Mouse (Mus musculus) kidney, postnatal 0 days (tissue): ENCODE data around the gene Acacb. TPM values are rescaled to one million over a fixed set of nuclear protein-coding genes. Genes with fewer than 3 reads are reported as not detected.

Source experiments
- ATAC-seq: fragments of 200-750 bp; cut with Nextera tagmentation; replicated peaks from 2 replicates; pipeline ENCODE4 v1.8.0; 2017; ENCODE audit warnings: low read depth, moderate number of reproducible peaks, moderate TSS enrichment, moderate library complexity; ENCODE audit not compliant: low FRiP score
- DNase-seq: peaks from one replicate; pipeline ENCODE4 v3.0.0-alpha.2; 2016; ENCODE audit warnings: low spot score
- H3K27ac ChIP-seq: fragments of 300-500 bp; sonication (generic); 2 replicates; pipeline ENCODE4 v1.5.1; 2014; ENCODE audit warnings: mild to moderate bottlenecking
- H3K27me3 ChIP-seq: fragments of 300-500 bp; sonication (generic); 2 replicates; pipeline ENCODE4 v1.6.1; 2014; ENCODE audit warnings: low read length, mixed read lengths; ENCODE audit not compliant: insufficient read depth
- H3K36me3 ChIP-seq: fragments of 300-500 bp; sonication (generic); 2 replicates; pipeline ENCODE4 v1.6.1; 2014; ENCODE audit warnings: low read length, mixed read lengths; ENCODE audit not compliant: insufficient read depth
- H3K4me1 ChIP-seq: fragments of 300-500 bp; sonication (generic); replicated peaks from 2 replicates; pipeline ENCODE4 v1.6.1; 2014; ENCODE audit warnings: antibody characterized with exemption, low read length, mixed read lengths; ENCODE audit not compliant: insufficient read depth
- H3K4me2 ChIP-seq: fragments of 300-500 bp; sonication (generic); 2 replicates; pipeline ENCODE4 v1.6.1; 2014; ENCODE audit warnings: mild to moderate bottlenecking, low read length, moderate library complexity, mixed read lengths
- H3K4me3 ChIP-seq: fragments of 300-500 bp; sonication (generic); replicated peaks from 2 replicates; pipeline ENCODE4 v1.5.1; 2014; ENCODE audit warnings: low read depth, low read length
- H3K9ac ChIP-seq: fragments of 300-500 bp; sonication (generic); 2 replicates; pipeline ENCODE4 v1.6.1; 2014; ENCODE audit warnings: low read depth, low read length
- H3K9me3 ChIP-seq: fragments of 300-500 bp; sonication (generic); replicated peaks from 2 replicates; pipeline ENCODE4 v1.6.1; 2016; ENCODE audit warnings: low read length, inconsistent platforms, mixed read lengths
- CTCF ChIP-seq: IDR thresholded peaks from 2 replicates; pipeline ENCODE4 v1.5.1; 2016; ENCODE audit warnings: antibody characterized with exemption, low read depth, mild to moderate bottlenecking, moderate library complexity
- WGBS: fragments of 180-500 bp; shearing (Covaris S2); extraction: QIAGEN DNeasy Blood & Tissue Kit; methylation state at CpG from one replicate; pipeline ENCODE4 v1.1.7; 2014; 5-methylcytosine and 5-hydroxymethylcytosine counted together
- polyA plus RNA-seq: library from polyadenylated mRNA; unstranded; fragments of >200 nt; fragmentation: Nextera tagmentation; extraction: Ambion mirVana; gene quantifications from 2 replicates; pipeline ENCODE4 v1.2.1, GENCODE M21; 2015

The Acacb gene
- polyA plus RNA-seq, 1 experiment from 2014 or later, result 4.4 TPM

DNA sequence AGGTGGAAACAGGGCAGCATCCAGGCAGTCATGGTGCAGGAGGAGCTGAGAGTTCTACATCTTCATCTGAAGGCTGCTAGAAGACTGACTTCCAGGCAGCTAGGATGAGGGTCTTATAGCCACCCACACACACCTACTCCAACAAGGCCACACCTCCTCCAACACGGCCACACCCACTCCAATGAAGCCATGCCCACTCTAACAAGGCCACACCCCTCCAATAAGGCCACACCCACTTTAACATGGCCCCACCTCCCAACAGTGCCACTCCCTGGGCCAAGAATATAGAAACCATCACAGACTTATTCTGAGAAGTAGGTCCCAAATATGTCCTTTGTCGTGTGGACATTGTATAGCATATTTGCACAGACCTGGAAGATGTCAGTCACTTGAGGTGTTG, 59.8 kb downstream of the Acacb start:
- DNase-seq, result no peak
- TF ChIP-seq CTCF, result no peak

DNA sequence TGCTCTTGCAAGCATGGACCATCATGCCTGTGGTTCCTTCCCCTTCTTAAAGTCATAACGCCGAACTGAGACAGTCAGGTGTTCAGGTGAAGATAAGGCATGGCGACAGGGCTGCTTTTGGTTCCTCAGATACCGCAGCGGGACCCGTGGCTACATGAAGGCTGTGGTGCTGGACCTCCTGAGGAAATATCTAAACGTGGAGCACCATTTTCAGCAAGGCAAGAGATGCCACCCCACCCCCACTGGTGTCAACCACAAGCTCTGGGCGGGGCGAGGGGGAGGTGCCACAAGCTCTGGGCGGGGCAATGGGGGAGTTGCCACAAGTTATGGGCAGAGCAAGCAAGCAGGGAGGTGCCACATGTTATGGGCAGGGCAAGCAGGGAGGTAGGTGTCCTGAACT, 66.8 kb downstream of the Acacb start:
- Histone ChIP-seq H3K27ac (no peak overlapping the region), H3K9me3 (no peaks in the 10 kb centered on the region), H3K4me1 (no peaks in the 10 kb centered on the region), H3K36me3 (no peaks in the 10 kb centered on the region), H3K27me3 (no peaks in the 10 kb centered on the region), H3K9ac (no peak overlapping the region), H3K4me3 (no peak overlapping the region), H3K4me2 (no peak overlapping the region)
- no peak for DNase-seq
- 74% methylated on average over 10 of the region's 10 CpGs for WGBS
- no peak; the same call in 1 of the 2 replicates for ATAC-seq
- no peak for TF ChIP-seq CTCF

More for the DNA sequence above, 59.8 kb downstream of the Acacb start:
- H3K4me1 ChIP-seq, result no peaks in the 10 kb centered on the region
- H3K9me3 ChIP-seq, result no peaks in the 10 kb centered on the region
- no peak overlapping the region for H3K4me3 ChIP-seq
- H3K9ac ChIP-seq, result no peak overlapping the region
- H3K27me3 ChIP-seq, result no peaks in the 10 kb centered on the region
- no peak overlapping the region for H3K27ac ChIP-seq
- ATAC-seq, result no peak
- no peak overlapping the region for H3K4me2 ChIP-seq
- WGBS, result 84% methylated on average over 2 of the region's 2 CpGs
- no peaks in the 10 kb centered on the region for H3K36me3 ChIP-seq

DNA sequence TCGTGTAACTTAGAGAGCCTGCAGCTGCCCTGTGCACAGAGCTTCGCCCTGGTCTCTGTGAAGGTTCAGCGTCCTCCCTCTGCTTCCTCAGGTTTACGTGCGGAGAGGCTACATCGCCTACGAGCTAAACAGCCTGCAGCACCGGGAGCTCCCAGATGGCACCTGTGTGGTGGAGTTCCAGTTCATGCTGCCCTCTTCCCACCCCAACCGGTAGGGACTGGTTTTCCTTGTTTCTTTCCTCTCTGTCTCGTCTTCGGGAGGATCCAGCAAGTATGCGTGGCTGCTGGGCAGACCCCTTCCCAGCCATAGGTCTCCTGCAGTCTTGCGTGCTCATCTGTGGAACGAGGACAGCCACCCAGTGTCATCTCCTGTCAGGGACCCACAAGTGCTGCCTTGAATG, 72.4 kb downstream of the Acacb start:
- TF ChIP-seq CTCF, result no peak
- no peaks in the 10 kb centered on the region for H3K36me3 ChIP-seq
- H3K27me3 ChIP-seq, result no peaks in the 10 kb centered on the region
- no peak for ATAC-seq
- no peaks in the 10 kb centered on the region for H3K4me1 ChIP-seq
- WGBS, result 77% methylated on average over 14 of the region's 14 CpGs
- DNase-seq, result no peak
- H3K4me2 ChIP-seq, result no peak overlapping the region
- H3K27ac ChIP-seq, result no peak overlapping the region
- H3K4me3 ChIP-seq, result no peak overlapping the region
- H3K9me3 ChIP-seq, result no peaks in the 10 kb centered on the region
- no peak overlapping the region for H3K9ac ChIP-seq

DNA sequence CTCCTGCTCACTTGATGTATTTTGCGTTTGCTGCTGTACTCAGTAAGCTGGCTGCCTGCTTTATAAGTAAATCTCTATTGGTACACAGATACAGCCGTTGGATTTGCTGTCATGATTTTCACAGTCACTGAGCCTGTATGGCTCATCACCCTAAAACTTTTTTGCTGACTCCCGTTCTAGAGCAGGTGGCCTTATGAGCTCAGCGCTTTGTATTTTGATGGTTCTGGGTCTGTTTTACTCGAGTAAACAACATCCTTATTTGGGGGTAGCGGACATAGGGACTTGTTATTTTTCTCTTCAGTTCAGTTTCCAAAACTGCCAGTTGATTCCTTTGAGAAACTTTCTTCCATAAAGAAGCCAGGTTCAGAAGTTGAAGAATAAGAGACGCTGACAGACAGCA, 79.7 kb downstream of the Acacb start:
- no peak overlapping the region for H3K4me3 ChIP-seq
- H3K27me3 ChIP-seq, result no peaks in the 10 kb centered on the region
- 0 out of 2 replicates have a peak, but pooled peaks cover 3% of the 10 kb centered on the region for H3K36me3 ChIP-seq
- no peaks in the 10 kb centered on the region for H3K9me3 ChIP-seq
- H3K27ac ChIP-seq, result no peak overlapping the region
- H3K4me1 ChIP-seq, result no peaks in the 10 kb centered on the region
- no peak overlapping the region for H3K4me2 ChIP-seq
- no peak for DNase-seq
- TF ChIP-seq CTCF, result no peak
- no peak for ATAC-seq
- no peak overlapping the region for H3K9ac ChIP-seq
- WGBS, result 94% methylated on average over 7 of the region's 7 CpGs

DNA sequence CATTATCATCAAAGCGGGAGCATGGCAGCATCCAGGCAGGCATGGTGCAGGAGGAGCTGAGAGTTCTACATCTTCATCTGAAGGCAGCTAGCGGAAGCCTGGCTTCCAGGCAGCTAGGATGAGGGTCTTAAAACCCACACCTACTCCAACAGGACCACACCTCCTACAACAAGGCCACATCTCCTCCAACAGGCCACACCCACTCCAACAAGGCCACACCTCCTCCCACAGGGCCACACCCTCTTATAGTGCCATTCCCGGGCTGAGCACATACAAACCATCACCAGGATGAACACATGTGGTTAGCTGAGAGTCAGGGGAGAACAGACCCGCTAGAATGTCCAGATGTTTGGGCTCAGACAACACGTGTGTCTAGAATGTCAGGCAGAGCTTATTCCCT, 82.6 kb downstream of the Acacb start:
- no peak for TF ChIP-seq CTCF
- H3K27ac ChIP-seq, result no peak overlapping the region
- H3K27me3 ChIP-seq, result no peaks in the 10 kb centered on the region
- H3K4me1 ChIP-seq, result no peaks in the 10 kb centered on the region
- H3K9me3 ChIP-seq, result no peaks in the 10 kb centered on the region
- DNase-seq (no peak), ATAC-seq (no peak)
- WGBS, result 72% methylated on average over 5 of the region's 5 CpGs
- no peak overlapping the region for H3K4me3 ChIP-seq
- no peak overlapping the region for H3K4me2 ChIP-seq
- no peak overlapping the region for H3K9ac ChIP-seq
- H3K36me3 ChIP-seq, result 0 out of 2 replicates have a peak, but pooled peaks cover 3% of the 10 kb centered on the region

DNA sequence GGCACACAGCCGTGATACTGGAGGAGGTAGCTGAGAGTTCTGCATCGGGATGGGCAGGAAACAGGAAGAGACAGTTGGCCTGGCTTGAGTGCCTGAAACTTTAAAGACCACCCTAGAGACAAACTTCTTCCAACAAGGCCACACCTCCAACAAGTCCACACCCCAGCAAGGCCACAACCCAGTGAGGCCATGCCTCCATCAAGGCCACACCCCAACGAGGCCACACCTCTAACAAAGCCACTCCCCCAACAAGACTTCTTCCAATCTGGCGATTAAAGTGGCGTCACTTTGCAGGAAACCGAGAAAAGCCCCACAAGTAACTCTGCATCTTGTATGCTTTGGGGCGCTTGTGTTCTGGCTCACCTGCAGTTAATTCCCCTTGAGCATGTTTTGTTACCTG, 92.6 kb downstream of the Acacb start:
- no peak overlapping the region for H3K27ac ChIP-seq
- ATAC-seq (no peak), DNase-seq (peak; percentile 29)
- H3K4me1 ChIP-seq, result no peaks in the 10 kb centered on the region
- H3K4me2 ChIP-seq, result no peak overlapping the region
- no peak for TF ChIP-seq CTCF
- no peaks in the 10 kb centered on the region for H3K9me3 ChIP-seq
- H3K27me3 ChIP-seq, result no peaks in the 10 kb centered on the region
- no peak overlapping the region for H3K9ac ChIP-seq
- 34% methylated on average over 7 of the region's 7 CpGs for WGBS
- no peaks in the 10 kb centered on the region for H3K36me3 ChIP-seq
- H3K4me3 ChIP-seq, result no peak overlapping the region

DNA sequence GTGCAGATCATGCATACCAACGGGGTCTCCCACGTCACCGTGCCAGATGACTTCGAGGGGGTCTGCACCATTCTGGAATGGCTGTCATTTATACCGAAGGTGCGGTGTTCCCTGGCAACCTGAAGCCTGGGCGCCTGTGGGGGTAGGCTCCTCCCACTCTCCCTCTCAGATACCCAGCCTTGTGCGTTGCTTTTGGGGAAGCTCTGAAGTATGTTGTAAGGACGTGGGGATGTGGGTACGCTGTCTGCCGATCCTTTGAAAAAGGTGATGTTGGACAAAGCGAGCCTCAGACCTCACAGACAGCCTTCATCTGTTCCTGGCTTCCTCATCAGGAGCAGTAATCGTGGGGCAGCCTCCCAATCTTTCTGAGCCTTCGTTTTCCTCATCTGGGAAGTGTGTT, 93.4 kb downstream of the Acacb start:
- no peak overlapping the region for H3K9ac ChIP-seq
- no peaks in the 10 kb centered on the region for H3K4me1 ChIP-seq
- DNase-seq (no peak), ATAC-seq (no peak)
- H3K4me2 ChIP-seq, result no peak overlapping the region
- no peaks in the 10 kb centered on the region for H3K9me3 ChIP-seq
- H3K27ac ChIP-seq, result no peak overlapping the region
- H3K36me3 ChIP-seq, result no peaks in the 10 kb centered on the region
- no peak for TF ChIP-seq CTCF
- 56% methylated on average over 14 of the region's 14 CpGs for WGBS
- no peak overlapping the region for H3K4me3 ChIP-seq
- H3K27me3 ChIP-seq, result no peaks in the 10 kb centered on the region
